Mouse (Mus musculus): ENCODE results near the gene Hsf2bp. TPM values are rescaled to one million over a fixed set of nuclear protein-coding genes. Genes with fewer than 3 reads are reported as not detected.

Gene Hsf2bp
- total and polyA plus RNA-seq, 3 experiments = 0.34 to 1.0 (median 0.75) TPM

DNA sequence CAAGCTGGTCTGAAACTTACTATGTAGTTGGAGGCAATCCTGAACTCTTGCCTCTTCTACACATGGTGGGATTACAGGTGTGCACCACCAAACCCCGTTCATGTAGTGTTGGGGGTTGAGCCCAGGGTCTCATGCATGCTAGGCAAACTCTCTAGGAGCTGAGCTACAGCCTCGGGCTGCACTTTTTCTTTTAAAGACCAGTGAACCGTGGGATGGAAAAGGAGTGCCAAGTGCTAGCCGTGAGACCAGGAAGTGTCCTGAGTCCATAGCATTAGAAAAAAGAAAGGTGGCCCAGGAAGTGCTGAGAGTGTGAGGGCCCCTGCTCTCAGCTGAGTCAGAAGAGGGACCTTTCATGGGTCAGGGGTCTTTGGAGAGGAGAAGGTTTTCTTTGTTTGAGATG, 111.9 kb downstream of the Hsf2bp start:
- dilution Hi-C loops (cut with MboI; ENCODE audit: extremely low pct_ligation_motif_present, extremely low pct_unique_long_range_greater_than_20kb, low sequenced_read_pairs) (no loop called here), in situ Hi-C loops (cut with MboI; ENCODE audit: low pct_ligation_motif_present, low pct_unique_long_range_greater_than_20kb, low sequenced_read_pairs) (loop anchor here (5.0 kb wide), 1 partner anchor 37 kb away; no protein-coding TSS in a partner anchor)
- no peak for DNase-seq (ENCODE audit: extremely low read depth)
- Histone ChIP-seq H3K9ac (ENCODE audit: insufficient read depth, low read depth) (no peak overlapping the region), H3K27ac (ENCODE audit: insufficient read depth, low read depth) (no peak overlapping the region), H3K79me2 (replicated peaks; ENCODE audit: control insufficient read depth, extremely low read depth, insufficient read depth, poor library complexity, severe bottlenecking) (no peaks in the 10 kb centered on the region), H3K4me1 (ENCODE audit: control insufficient read depth in 1 of 2, insufficient read depth in 2 of 2) (peaks cover 24 to 72% of the 10 kb centered on the region in 2 experiments), H3K4me3 (replicated peaks in 1 of 3; ENCODE audit: low read depth in 2 of 3, low read length in 2 of 3, poor library complexity in 1 of 3) (no peak overlapping the region), H3K9me3 (replicated peaks; ENCODE audit: low read length) (no peaks in the 10 kb centered on the region), H3K27me3 (replicated peaks) (no peaks in the 10 kb centered on the region), H3K4me2 (ENCODE audit: insufficient read depth, low read depth, poor library complexity, severe bottlenecking) (no peak overlapping the region), H3K36me3 (replicated peaks in 1 of 2; ENCODE audit: control insufficient read depth in 1 of 2, insufficient read depth in 1 of 2, low read length in 1 of 2) (no peaks in the 10 kb centered on the region)
- TF ChIP-seq JUN (IDR thresholded peaks at IDR 0.05; ENCODE audit: insufficient read depth, low read depth, low read length) (no peak), ZKSCAN1 (IDR thresholded peaks at IDR 0.05; ENCODE audit: borderline replicate concordance, low read depth, low read length) (no peak), USF1 (IDR thresholded peaks at IDR 0.05; ENCODE audit: low read depth, low read length) (no peak), CHD2 (IDR thresholded peaks at IDR 0.05; ENCODE audit: low read length) (no peak), JUND (conservative IDR thresholded peaks at IDR 0.05; ENCODE audit: low read depth, low read length) (no peak), USF2 (conservative IDR thresholded peaks at IDR 0.05; ENCODE audit: low read depth, low read length) (no peak), POLR2A (IDR thresholded peaks at IDR 0.05; ENCODE audit: low read depth, low read length) (no peak), CTCF (conservative IDR thresholded peaks at IDR 0.05 in 1 of 2, IDR thresholded peaks at IDR 0.05 in 1 of 2; ENCODE audit: low read depth in 2 of 2, low read length in 2 of 2) (no peak), RAD21 (IDR thresholded peaks at IDR 0.05; ENCODE audit: low read depth, low read length) (no peak), MYC (IDR thresholded peaks at IDR 0.05; ENCODE audit: low read depth, low read length) (no peak)

- Histone ChIP-seq H3K4me1 (ENCODE audit: control insufficient read depth in 1 of 2, insufficient read depth in 2 of 2) (peaks cover 16 to 64% of the 10 kb centered on the region in 2 experiments), H3K9ac (ENCODE audit: insufficient read depth, low read depth) (no peak overlapping the region), H3K27ac (ENCODE audit: insufficient read depth, low read depth) (no peak overlapping the region), H3K27me3 (replicated peaks) (no peaks in the 10 kb centered on the region), H3K79me2 (replicated peaks; ENCODE audit: control insufficient read depth, extremely low read depth, insufficient read depth, poor library complexity, severe bottlenecking) (no peaks in the 10 kb centered on the region), H3K9me3 (replicated peaks; ENCODE audit: low read length) (no peaks in the 10 kb centered on the region), H3K4me3 (replicated peaks in 1 of 3; ENCODE audit: low read depth in 2 of 3, low read length in 2 of 3, poor library complexity in 1 of 3) (no peak overlapping the region), H3K4me2 (ENCODE audit: insufficient read depth, low read depth, poor library complexity, severe bottlenecking) (no peak overlapping the region), H3K36me3 (replicated peaks in 1 of 2; ENCODE audit: control insufficient read depth in 1 of 2, insufficient read depth in 1 of 2, low read length in 1 of 2) (no peaks in the 10 kb centered on the region)
- dilution Hi-C loops (cut with MboI; ENCODE audit: extremely low pct_ligation_motif_present, extremely low pct_unique_long_range_greater_than_20kb, low sequenced_read_pairs) (no loop called here), in situ Hi-C loops (cut with MboI; ENCODE audit: low pct_ligation_motif_present, low pct_unique_long_range_greater_than_20kb, low sequenced_read_pairs) (loop anchor here (5.0 kb wide), 1 partner anchor 36 kb away; no protein-coding TSS in a partner anchor)
- TF ChIP-seq POLR2A (IDR thresholded peaks at IDR 0.05; ENCODE audit: low read depth, low read length) = no peak
- TF ChIP-seq ZNF384 (IDR thresholded peaks at IDR 0.05; ENCODE audit: low read depth, low read length) = no peak
- TF ChIP-seq MAZ (IDR thresholded peaks at IDR 0.05; ENCODE audit: low read depth, low read length) = no peak
- TF ChIP-seq SMC3 (IDR thresholded peaks at IDR 0.05; ENCODE audit: low read depth, low read length) = no peak
- no peak for TF ChIP-seq TBP (conservative IDR thresholded peaks at IDR 0.05; ENCODE audit: low read depth, low read length)
- no peak for TF ChIP-seq MEF2A (IDR thresholded peaks at IDR 0.05; ENCODE audit: borderline replicate concordance, low read depth, low read length)
- no peak for TF ChIP-seq GABPA (IDR thresholded peaks at IDR 0.05; ENCODE audit: insufficient replicate concordance, low read depth, low read length)
- TF ChIP-seq JUND (conservative IDR thresholded peaks at IDR 0.05; ENCODE audit: low read depth, low read length) = no peak
- no peak for DNase-seq (ENCODE audit: extremely low read depth)
Measured at GRCm38 (mm10) chr17:31923310-31923970, 112.7 kb downstream of the Hsf2bp start.

All from CH12.LX (cell line).